Mouse (Mus musculus) brain, embryonic 14.5 days (tissue): ENCODE results near the gene Cdkl3. TPM values are rescaled to one million over a fixed set of nuclear protein-coding genes. Genes with fewer than 3 reads are reported as not detected.
"Not testable (repeated sequence)": the region's sequence is repeated elsewhere in the genome, so short reads cannot be mapped to it uniquely, and the experiment has no call there.

ENCODE experiments used
- DNase-seq: peaks from one replicate; pipeline ENCODE4 v3.0.0-alpha.2; 2011; ENCODE audit warnings: low read depth
- CTCF ChIP-seq: fragments of 200-500 bp; IDR thresholded peaks from 2 replicates; pipeline ENCODE4 v1.5.1; 2012; ENCODE audit warnings: inconsistent platforms, mild to moderate bottlenecking, moderate library complexity, borderline replicate concordance; ENCODE audit not compliant: insufficient read depth, insufficient read length; ENCODE audit errors: extremely low read depth
- POLR2A ChIP-seq: fragments of 200-500 bp; IDR thresholded peaks from 2 replicates; pipeline ENCODE4 v1.6.1; 2012; ENCODE audit warnings: mild to moderate bottlenecking, inconsistent platforms, borderline replicate concordance; ENCODE audit not compliant: poor library complexity, insufficient read depth, insufficient read length, severe bottlenecking; ENCODE audit errors: extremely low read depth
- polyA plus RNA-seq: library from polyadenylated mRNA; depleted of rRNA; stranded (reverse); fragments of >200 nt; gene quantifications from 2 replicates; pipeline ENCODE4 v1.2.3, GENCODE M21; 2012

Gene Cdkl3
- polyA plus RNA-seq, 1 experiment, result 17.1 TPM

GRCm38 (mm10) chr11:52089291-52089690, 85.3 kb downstream of the Cdkl3 start:
- TF ChIP-seq CTCF, result no peak
- TF ChIP-seq POLR2A, result no peak
- DNase-seq, result no peak

GRCm38 (mm10) chr11:52091261-52091660, 87.2 kb downstream of the Cdkl3 start:
- DNase-seq, result no peak
- no peak for TF ChIP-seq POLR2A
- no peak for TF ChIP-seq CTCF

- no peak for TF ChIP-seq CTCF
- TF ChIP-seq POLR2A, result no peak
- no peak for DNase-seq
Observed at GRCm38 (mm10) chr11:52094568-52094967, 90.5 kb downstream of the Cdkl3 start.

- TF ChIP-seq POLR2A (no peak), CTCF (no peak)
- no peak for DNase-seq
Observed at GRCm38 (mm10) chr11:52097016-52097415, 93.0 kb downstream of the Cdkl3 start.

GRCm38 (mm10) chr11:52097596-52097995, 93.6 kb downstream of the Cdkl3 start:
- TF ChIP-seq CTCF, result no peak
- no peak for TF ChIP-seq POLR2A
- no peak for DNase-seq

GRCm38 (mm10) chr11:52098398-52098946, 94.5 kb downstream of the Cdkl3 start, which contains the start of gene Ppp2ca:
Gene Ppp2ca (plus strand): TSS chr11:52098681.
- DNase-seq, result peak; percentile 100
- TF ChIP-seq POLR2A (peak; percentile 77), CTCF (no peak)

GRCm38 (mm10) chr11:52099031-52099761, 95.2 kb downstream of the Cdkl3 start:
- peak; percentile 80 for TF ChIP-seq POLR2A
- no peak for TF ChIP-seq CTCF
- peak; percentile 88 for DNase-seq

- no peak for TF ChIP-seq POLR2A
- TF ChIP-seq CTCF, result no peak
- peak; percentile 20 for DNase-seq
Observed at GRCm38 (mm10) chr11:52099771-52100219, 95.8 kb downstream of the Cdkl3 start.

- TF ChIP-seq POLR2A, result no peak
- no peak for TF ChIP-seq CTCF
- no peak for DNase-seq
Observed at GRCm38 (mm10) chr11:52102977-52103376, 99.0 kb downstream of the Cdkl3 start.

- no peak for TF ChIP-seq CTCF
- TF ChIP-seq POLR2A, result no peak
- no peak for DNase-seq
Observed at GRCm38 (mm10) chr11:52105503-52105902, 101.5 kb downstream of the Cdkl3 start.

- TF ChIP-seq CTCF (no peak), POLR2A (no peak)
- DNase-seq, result no peak
Observed at GRCm38 (mm10) chr11:52106037-52106436, 102.0 kb downstream of the Cdkl3 start.

GRCm38 (mm10) chr11:52106438-52106837, 102.4 kb downstream of the Cdkl3 start:
- TF ChIP-seq CTCF, result no peak
- no peak for TF ChIP-seq POLR2A
- no peak for DNase-seq

- TF ChIP-seq CTCF (no peak), POLR2A (no peak)
- no peak for DNase-seq
Observed at GRCm38 (mm10) chr11:52108796-52109195, 104.8 kb downstream of the Cdkl3 start.

- TF ChIP-seq POLR2A (no peak), CTCF (no peak)
- no peak for DNase-seq
Observed at GRCm38 (mm10) chr11:52109421-52109820, 105.4 kb downstream of the Cdkl3 start.

GRCm38 (mm10) chr11:52115479-52115878, 111.5 kb downstream of the Cdkl3 start:
- DNase-seq, result no peak
- TF ChIP-seq POLR2A (no peak), CTCF (no peak)

- DNase-seq, result not testable (repeated sequence)
Observed at GRCm38 (mm10) chr11:52116117-52116516, 112.1 kb downstream of the Cdkl3 start.
